Mouse (Mus musculus) urinary bladder, postnatal 25 days (tissue): Measurements from ENCODE around the gene Gm13694.

Experiments used
- DNase-seq: peaks from one replicate; pipeline ENCODE4 v3.0.0; 2022; ENCODE audit warnings: low spot score

The Gm13694 gene

DNA sequence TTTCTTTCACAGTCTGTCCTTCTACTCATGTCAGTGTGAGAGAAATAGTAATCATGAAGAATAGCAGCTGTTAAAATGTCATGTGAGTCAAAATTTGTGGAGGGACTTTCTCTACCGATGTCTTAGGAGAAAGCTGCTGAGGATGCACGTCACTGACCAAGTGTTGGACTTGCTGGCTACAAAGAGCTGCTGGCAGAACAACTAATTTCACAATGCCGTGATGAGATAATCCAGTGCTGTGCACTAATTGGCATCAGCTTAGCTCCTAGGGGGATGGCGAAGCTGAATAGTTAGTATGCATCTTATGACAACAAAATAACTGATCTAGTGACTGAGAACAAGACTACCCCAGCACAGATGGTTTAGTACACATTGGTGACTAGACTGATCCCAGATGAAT is 46.5 kb downstream of the Gm13694 start:
- no peak for DNase-seq
